Mouse (Mus musculus) inflammation-experienced regulatory T-cells, adult 6 months (primary cell): ENCODE measurements at regions not wholly inside any gene's neighbourhood (a gene's known extent, or its start where the extent isn't known, plus 50 kb on each side); places are given as distances from the start of the nearest gene placed in this dataset.

ENCODE experiments used
- ATAC-seq: one replicate; pipeline ENCODE4 v1.8.0; 2017

- no peak for ATAC-seq
Measured at GRCm38 (mm10) chr6:51372357-51372756, 60.1 kb upstream of the Nfe2l3 start.

DNA sequence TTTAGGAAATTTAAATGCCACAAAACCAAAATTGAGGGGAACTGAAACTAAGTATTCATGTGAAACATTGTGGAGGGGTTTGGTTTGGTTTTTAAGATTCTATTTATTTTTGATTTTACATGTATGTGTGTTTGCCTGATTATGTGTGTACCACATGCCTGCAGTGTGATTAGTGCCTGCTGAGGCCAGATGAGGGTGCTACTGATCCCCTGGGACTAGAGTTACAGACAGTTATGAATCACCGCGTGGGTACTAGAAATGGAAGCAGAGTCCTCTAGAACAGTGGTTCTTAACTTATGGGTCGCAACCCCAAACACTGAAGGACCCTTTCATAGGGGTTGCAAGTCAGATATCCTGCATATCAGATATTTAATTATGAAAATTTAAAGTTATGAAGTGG, 54.0 kb upstream of the Nfe2l3 start:
- no peak for ATAC-seq

- no peak for ATAC-seq
Measured at GRCm38 (mm10) chr6:51379074-51379473, 53.4 kb upstream of the Nfe2l3 start.

GRCm38 (mm10) chr6:51379560-51380274, 52.8 kb upstream of the Nfe2l3 start:
- no peak for ATAC-seq

DNA sequence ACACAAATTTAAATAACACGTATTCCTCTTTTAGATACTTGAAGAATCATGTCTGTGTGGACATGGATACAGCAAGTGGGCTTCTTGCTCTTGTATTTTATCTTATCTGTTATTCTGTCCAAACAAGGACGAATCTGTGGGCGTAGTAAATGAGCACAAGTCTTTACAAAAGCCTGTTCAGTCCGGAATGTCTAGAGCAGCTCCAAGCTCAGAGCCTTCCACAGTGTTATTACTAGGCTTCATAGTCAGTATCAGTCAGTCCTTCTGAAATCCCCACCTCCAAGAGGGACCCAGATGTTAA, 52.2 kb upstream of the Nfe2l3 start:
- no peak for ATAC-seq

GRCm38 (mm10) chr6:51381465-51381864, 51.0 kb upstream of the Nfe2l3 start:
- peak; percentile 53 for ATAC-seq
